Mouse (Mus musculus): ENCODE measurements around the gene Def6. TPM values are rescaled to one million over a fixed set of nuclear protein-coding genes. Genes with fewer than 3 reads are reported as not detected.

Def6 gene
- polyA plus RNA-seq, 1 experiment, result 1.7 TPM

DNA sequence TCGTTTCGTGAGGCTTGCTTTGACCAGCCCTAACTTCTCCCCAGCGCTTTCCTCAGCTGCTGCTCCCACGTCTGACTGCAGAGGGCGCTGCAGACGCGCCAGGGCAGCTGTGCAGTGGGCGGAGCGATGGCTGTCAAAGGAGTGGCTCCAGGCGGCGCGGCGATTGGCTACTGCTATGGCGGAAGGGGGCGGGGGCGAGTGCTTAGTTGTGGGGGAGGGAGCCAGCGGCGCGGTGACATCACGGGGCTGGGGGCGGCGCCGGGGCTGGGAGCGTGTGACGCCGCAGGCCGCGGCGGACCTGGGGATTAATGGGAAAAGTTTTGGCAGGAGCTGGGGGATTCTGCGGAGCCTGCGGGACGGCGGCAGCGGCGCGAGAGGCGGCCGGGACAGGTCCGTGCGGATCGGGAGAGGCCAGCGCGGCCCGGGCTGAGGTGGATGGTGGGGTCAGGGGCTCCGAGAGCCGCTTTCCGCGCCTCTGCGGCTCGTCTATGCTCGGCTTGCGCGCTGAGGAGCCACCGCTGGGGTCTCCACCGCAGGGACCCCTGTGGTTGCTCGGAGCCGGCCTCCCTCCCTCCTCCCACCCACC, 25.0 kb downstream of the Def6 start, which contains the start of gene Ppard:
TSS of gene Ppard (plus strand) at position 226 of the 586 bp plus-strand sequence.
- Histone ChIP-seq H3K36me3 (ENCODE audit: control insufficient read depth, insufficient read depth, low read length) (no peaks in the 10 kb centered on the region), H3K27me3 (ENCODE audit: control insufficient read depth, insufficient read depth, low read length) (no peaks in the 10 kb centered on the region), H3K4me1 (ENCODE audit: control insufficient read depth, insufficient read depth, low read length) (peaks cover 7% of the 10 kb centered on the region), H3K4me3 (ENCODE audit: control insufficient read depth, low read depth, low read length) (peak within 1 kb of the TSS; percentile 94), H3K27ac (ENCODE audit: control insufficient read depth, insufficient read depth, low read depth, low read length) (no peak within 1 kb of the TSS)
- no peak for TF ChIP-seq POLR2A (IDR thresholded peaks at IDR 0.05; ENCODE audit: control insufficient read depth, low read depth, low read length)
- TF ChIP-seq CTCF (IDR thresholded peaks at IDR 0.05; ENCODE audit: control insufficient read depth, insufficient read depth, insufficient replicate concordance, low read depth, low read length), result peak; percentile 99

DNA sequence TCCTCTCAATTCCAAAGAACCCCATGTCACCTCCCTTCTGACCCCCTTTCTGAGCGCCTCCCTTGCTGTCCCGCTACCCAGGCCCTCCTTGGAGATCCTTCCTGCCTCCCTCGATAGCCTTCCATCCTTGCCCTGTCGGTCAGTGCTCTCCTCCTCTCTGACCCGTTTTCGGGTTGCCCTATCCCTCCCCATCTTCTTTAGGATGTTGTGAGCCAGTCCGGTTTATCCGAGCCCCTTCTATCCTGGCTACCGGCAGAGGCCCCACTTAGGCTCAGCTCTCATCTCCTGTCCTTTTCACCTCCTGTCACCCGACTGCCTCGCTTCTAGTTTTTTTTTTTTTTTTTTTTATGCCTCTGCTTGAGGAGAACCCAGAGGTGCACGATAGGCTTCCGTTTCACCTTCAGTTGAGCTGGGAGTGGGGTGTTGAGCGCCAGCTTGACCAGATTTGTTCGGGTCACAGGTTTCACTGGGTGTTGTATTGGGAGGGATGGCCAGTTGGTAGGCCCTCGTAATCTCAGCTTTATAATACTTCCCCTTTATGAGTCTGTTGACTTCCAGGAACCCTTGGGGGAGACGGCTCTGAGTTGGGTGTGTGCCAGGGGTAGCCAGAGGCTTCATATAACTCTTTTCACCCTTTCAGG, 25.6 kb downstream of the Def6 start:
- no peaks in the 10 kb centered on the region for H3K36me3 ChIP-seq (ENCODE audit: control insufficient read depth, insufficient read depth, low read length)
- H3K4me3 ChIP-seq (ENCODE audit: control insufficient read depth, low read depth, low read length), result peak overlapping the region; percentile 94
- H3K4me1 ChIP-seq (ENCODE audit: control insufficient read depth, insufficient read depth, low read length), result peaks cover 7% of the 10 kb centered on the region
- H3K27ac ChIP-seq (ENCODE audit: control insufficient read depth, insufficient read depth, low read depth, low read length), result no peak overlapping the region
- no peak for TF ChIP-seq POLR2A (IDR thresholded peaks at IDR 0.05; ENCODE audit: control insufficient read depth, low read depth, low read length)
- TF ChIP-seq CTCF (IDR thresholded peaks at IDR 0.05; ENCODE audit: control insufficient read depth, insufficient read depth, insufficient replicate concordance, low read depth, low read length), result no peak
- H3K27me3 ChIP-seq (ENCODE audit: control insufficient read depth, insufficient read depth, low read length), result no peaks in the 10 kb centered on the region

DNA sequence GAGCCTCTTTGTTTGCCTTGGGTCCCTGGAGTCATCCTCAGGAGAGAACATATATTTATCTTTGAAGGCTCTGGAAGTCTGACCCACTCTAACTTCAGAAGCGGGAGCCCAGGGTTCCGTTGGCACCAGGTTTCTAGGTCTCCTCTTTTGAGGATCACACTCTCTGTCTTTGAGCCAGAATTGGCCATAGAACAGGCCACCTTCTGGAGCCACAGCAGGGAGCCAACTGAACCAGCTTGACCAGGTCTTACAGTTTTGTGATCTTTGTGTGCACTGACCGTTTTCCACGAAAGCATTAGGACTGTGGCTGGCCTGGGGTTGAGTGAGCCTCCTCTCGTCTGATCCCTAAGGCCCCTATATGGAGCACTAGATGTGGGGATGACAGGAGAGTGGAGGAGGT, 27.1 kb downstream of the Def6 start:
- Histone ChIP-seq H3K4me1 (ENCODE audit: control insufficient read depth, insufficient read depth, low read length) (peaks cover 7% of the 10 kb centered on the region), H3K4me3 (ENCODE audit: control insufficient read depth, low read depth, low read length) (no peak overlapping the region), H3K27me3 (ENCODE audit: control insufficient read depth, insufficient read depth, low read length) (no peaks in the 10 kb centered on the region)

DNA sequence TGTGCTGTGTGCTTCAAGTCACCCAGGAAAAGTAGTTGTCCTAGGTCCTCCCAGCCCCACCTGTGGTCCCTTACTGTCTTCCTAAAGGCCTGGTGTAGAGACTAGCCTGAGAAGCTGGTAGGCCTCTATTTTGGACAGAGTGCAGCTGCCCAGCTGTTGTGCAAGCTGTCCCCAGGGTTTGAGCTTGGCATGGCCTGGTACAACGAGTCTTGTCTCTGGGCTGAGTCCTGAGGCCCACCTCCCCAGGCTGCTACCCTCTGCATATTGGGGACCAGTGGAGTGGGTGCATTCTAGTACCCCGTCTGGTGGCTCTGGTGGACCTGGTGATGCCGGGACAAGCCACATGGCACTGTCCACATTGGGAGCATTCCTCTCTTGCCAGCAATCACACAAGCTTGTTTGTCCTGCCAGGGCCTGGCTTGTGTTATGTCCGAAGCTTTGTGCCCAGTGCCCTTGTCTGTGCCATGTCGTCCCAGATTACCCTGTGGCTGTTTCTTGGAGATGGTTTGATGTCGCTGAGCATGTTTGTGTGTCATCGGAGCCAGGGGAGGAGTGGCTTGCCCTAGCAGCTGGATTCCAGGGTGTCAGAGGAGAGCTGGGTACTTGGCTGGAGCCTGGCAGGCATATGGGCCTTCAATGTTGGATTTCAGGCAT, 28.5 kb downstream of the Def6 start:
- peaks cover 7% of the 10 kb centered on the region for H3K4me1 ChIP-seq (ENCODE audit: control insufficient read depth, insufficient read depth, low read length)
- H3K36me3 ChIP-seq (ENCODE audit: control insufficient read depth, insufficient read depth, low read length), result no peaks in the 10 kb centered on the region
- H3K27ac ChIP-seq (ENCODE audit: control insufficient read depth, insufficient read depth, low read depth, low read length), result no peak overlapping the region
- no peak overlapping the region for H3K4me3 ChIP-seq (ENCODE audit: control insufficient read depth, low read depth, low read length)
- TF ChIP-seq POLR2A (IDR thresholded peaks at IDR 0.05; ENCODE audit: control insufficient read depth, low read depth, low read length) (no peak), CTCF (IDR thresholded peaks at IDR 0.05; ENCODE audit: control insufficient read depth, insufficient read depth, insufficient replicate concordance, low read depth, low read length) (no peak)
- H3K27me3 ChIP-seq (ENCODE audit: control insufficient read depth, insufficient read depth, low read length), result no peaks in the 10 kb centered on the region

More for the DNA sequence above, 27.1 kb downstream of the Def6 start:
- TF ChIP-seq CTCF (IDR thresholded peaks at IDR 0.05; ENCODE audit: control insufficient read depth, insufficient read depth, insufficient replicate concordance, low read depth, low read length) (no peak), POLR2A (IDR thresholded peaks at IDR 0.05; ENCODE audit: control insufficient read depth, low read depth, low read length) (no peak)
- H3K27ac ChIP-seq (ENCODE audit: control insufficient read depth, insufficient read depth, low read depth, low read length), result no peak overlapping the region
- no peaks in the 10 kb centered on the region for H3K36me3 ChIP-seq (ENCODE audit: control insufficient read depth, insufficient read depth, low read length)

DNA sequence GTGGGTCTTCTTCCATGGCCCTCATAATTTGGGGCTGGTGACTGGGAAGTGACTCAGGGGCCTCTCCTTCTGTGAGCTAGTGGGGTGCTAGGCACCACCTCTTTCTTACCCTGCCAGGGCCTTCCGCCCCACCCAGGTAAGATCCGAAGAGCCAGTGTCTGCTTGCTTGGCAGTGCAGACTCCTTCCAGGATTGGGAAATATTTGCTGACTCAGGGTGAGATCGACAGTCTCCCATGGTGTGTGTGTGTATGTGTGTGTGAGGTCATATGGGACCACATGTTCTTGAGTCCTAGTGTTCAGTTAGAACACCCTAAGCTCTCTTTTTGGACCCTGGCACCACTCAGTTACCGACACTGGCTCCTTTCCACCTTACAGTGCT, 29.0 kb downstream of the Def6 start:
- Histone ChIP-seq H3K27ac (ENCODE audit: control insufficient read depth, insufficient read depth, low read depth, low read length) (no peak overlapping the region), H3K4me1 (ENCODE audit: control insufficient read depth, insufficient read depth, low read length) (peaks cover 7% of the 10 kb centered on the region)
- no peak for TF ChIP-seq POLR2A (IDR thresholded peaks at IDR 0.05; ENCODE audit: control insufficient read depth, low read depth, low read length)
- TF ChIP-seq CTCF (IDR thresholded peaks at IDR 0.05; ENCODE audit: control insufficient read depth, insufficient read depth, insufficient replicate concordance, low read depth, low read length), result no peak

DNA sequence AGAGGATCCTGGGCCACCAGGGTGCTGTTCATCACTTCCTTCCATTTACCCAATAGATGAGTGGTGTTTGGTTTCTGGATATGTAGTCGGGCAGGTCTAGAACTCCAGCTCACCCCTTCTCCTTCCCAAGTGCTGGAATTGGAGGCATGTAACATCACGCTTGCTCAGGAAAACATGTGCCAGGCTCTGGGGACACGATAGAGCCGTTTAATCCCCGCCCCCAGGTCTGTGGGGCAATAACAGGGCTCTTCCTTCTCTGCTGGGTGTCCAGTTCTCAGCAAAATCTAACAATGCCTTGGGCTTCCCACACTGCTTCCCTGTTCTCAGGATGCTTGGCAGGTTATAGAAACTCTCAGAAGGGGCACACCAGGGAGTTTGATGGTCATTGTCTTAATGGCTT, 29.8 kb downstream of the Def6 start:
- no peaks in the 10 kb centered on the region for H3K27me3 ChIP-seq (ENCODE audit: control insufficient read depth, insufficient read depth, low read length)
- no peaks in the 10 kb centered on the region for H3K36me3 ChIP-seq (ENCODE audit: control insufficient read depth, insufficient read depth, low read length)
- H3K27ac ChIP-seq (ENCODE audit: control insufficient read depth, insufficient read depth, low read depth, low read length), result no peak overlapping the region
- TF ChIP-seq CTCF (IDR thresholded peaks at IDR 0.05; ENCODE audit: control insufficient read depth, insufficient read depth, insufficient replicate concordance, low read depth, low read length), result no peak
- no peak for TF ChIP-seq POLR2A (IDR thresholded peaks at IDR 0.05; ENCODE audit: control insufficient read depth, low read depth, low read length)
- no peak overlapping the region for H3K4me3 ChIP-seq (ENCODE audit: control insufficient read depth, low read depth, low read length)
- peaks cover 7% of the 10 kb centered on the region for H3K4me1 ChIP-seq (ENCODE audit: control insufficient read depth, insufficient read depth, low read length)

More for the DNA sequence above, 29.0 kb downstream of the Def6 start:
- no peaks in the 10 kb centered on the region for H3K27me3 ChIP-seq (ENCODE audit: control insufficient read depth, insufficient read depth, low read length)
- H3K36me3 ChIP-seq (ENCODE audit: control insufficient read depth, insufficient read depth, low read length), result no peaks in the 10 kb centered on the region
- H3K4me3 ChIP-seq (ENCODE audit: control insufficient read depth, low read depth, low read length), result no peak overlapping the region

DNA sequence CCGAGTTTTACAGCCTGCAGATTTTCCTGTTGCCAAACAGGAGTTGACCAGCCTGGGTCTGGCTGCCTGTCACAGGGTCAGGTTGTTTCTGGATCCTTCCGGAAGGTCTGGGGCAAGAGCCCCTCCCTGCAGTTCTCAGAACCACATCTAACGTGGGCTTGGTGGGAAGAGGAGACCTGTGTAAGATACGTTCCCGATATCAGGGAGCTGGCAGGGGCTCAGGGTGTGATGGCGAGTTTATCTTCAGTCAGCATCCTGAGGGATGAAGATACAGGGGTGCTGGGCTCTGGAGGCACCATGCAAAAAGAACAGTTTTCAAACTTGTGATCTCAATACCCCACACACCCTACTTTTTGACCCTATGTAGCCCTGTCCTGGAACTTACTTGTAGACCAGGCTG, 30.3 kb downstream of the Def6 start:
- Histone ChIP-seq H3K27ac (ENCODE audit: control insufficient read depth, insufficient read depth, low read depth, low read length) (no peak overlapping the region), H3K27me3 (ENCODE audit: control insufficient read depth, insufficient read depth, low read length) (no peaks in the 10 kb centered on the region), H3K36me3 (ENCODE audit: control insufficient read depth, insufficient read depth, low read length) (no peaks in the 10 kb centered on the region), H3K4me1 (ENCODE audit: control insufficient read depth, insufficient read depth, low read length) (peaks cover 7% of the 10 kb centered on the region), H3K4me3 (ENCODE audit: control insufficient read depth, low read depth, low read length) (no peak overlapping the region)
- no peak for TF ChIP-seq POLR2A (IDR thresholded peaks at IDR 0.05; ENCODE audit: control insufficient read depth, low read depth, low read length)
- no peak for TF ChIP-seq CTCF (IDR thresholded peaks at IDR 0.05; ENCODE audit: control insufficient read depth, insufficient read depth, insufficient replicate concordance, low read depth, low read length)

Data from testis, adult 2 months (tissue).